Mouse (Mus musculus): ENCODE results near the gene Ext2. TPM values are rescaled to one million over a fixed set of nuclear protein-coding genes. Genes with fewer than 3 reads are reported as not detected.

Ext2 gene
- total and polyA plus RNA-seq, 2 experiments from 2014 or later = 34.9 to 70.3 TPM

DNA sequence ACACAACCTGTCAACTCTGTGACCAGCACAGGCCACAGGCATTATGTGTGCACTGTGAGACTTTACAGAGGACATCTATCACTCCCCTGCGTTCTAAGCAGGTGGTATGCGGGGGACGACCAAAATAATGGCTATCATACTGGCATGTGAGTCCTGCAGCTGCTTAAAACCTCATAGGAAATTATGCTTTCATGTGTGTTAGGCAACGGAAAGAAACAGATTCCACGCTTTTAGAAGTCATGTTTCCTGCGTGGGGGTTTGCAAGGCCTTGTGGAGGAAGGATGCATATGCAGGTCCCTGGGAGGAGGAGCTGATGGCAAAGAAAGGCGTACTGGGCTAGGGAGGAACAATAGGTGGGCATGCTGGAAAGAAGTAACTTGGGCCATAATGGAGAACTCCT lies 63.2 kb downstream of the Ext2 start:
- no peak overlapping the region for H3K9ac ChIP-seq (replicated peaks; ENCODE audit: low read length)
- no peak overlapping the region for H3K27ac ChIP-seq
- no peak for TF ChIP-seq CTCF (IDR thresholded peaks at IDR 0.05; ENCODE audit: low read depth)
- H3K36me3 ChIP-seq (ENCODE audit: insufficient read depth, low read length) = peaks cover 15% of the 10 kb centered on the region; the same call in 1 of the 2 replicates
- no peaks in the 10 kb centered on the region for H3K4me1 ChIP-seq (ENCODE audit: insufficient read depth, low read length)
- no peaks in the 10 kb centered on the region for H3K9me3 ChIP-seq (ENCODE audit: low read length)
- ATAC-seq = no peak
- whole genome bisulfite sequencing = 46% methylated on average over 7 of the region's 7 CpGs
- no peak overlapping the region for H3K4me3 ChIP-seq (ENCODE audit: low read length)
- H3K27me3 ChIP-seq (ENCODE audit: insufficient read depth, low read length) = no peaks in the 10 kb centered on the region
- DNase-seq (ENCODE audit: low spot score) = no peak
- no peak overlapping the region for H3K4me2 ChIP-seq (ENCODE audit: low read depth, low read length)

DNA sequence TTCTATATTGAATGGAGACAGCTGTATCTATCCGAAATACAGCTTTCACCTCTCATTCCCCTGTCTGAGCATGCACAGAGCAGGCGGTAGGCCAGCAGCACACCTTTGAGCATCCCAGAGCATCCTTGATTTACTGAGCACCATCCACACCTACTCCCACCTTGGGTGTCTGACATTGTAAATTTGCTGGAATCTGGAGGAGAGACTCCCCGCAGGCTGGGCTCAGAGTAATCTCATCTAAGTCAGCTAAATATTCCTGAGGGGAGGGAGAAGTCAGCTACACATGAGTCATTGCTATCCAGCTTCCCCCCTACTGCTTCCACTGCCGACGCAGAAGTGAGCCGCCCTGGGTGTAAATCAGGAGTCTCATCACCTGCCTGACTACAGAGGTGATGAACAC lies 64.1 kb downstream of the Ext2 start:
- no peaks in the 10 kb centered on the region for H3K9me3 ChIP-seq (ENCODE audit: low read length)
- no peak for ATAC-seq
- no peaks in the 10 kb centered on the region for H3K4me1 ChIP-seq (ENCODE audit: insufficient read depth, low read length)
- no peak for TF ChIP-seq CTCF (IDR thresholded peaks at IDR 0.05; ENCODE audit: low read depth)
- no peak overlapping the region for H3K4me3 ChIP-seq (ENCODE audit: low read length)
- WGBS = 67% methylated on average over 6 of the region's 6 CpGs
- H3K36me3 ChIP-seq (ENCODE audit: insufficient read depth, low read length) = peaks cover 15% of the 10 kb centered on the region; the same call in 1 of the 2 replicates
- no peak overlapping the region for H3K27ac ChIP-seq
- H3K9ac ChIP-seq (replicated peaks; ENCODE audit: low read length) = no peak overlapping the region
- H3K27me3 ChIP-seq (ENCODE audit: insufficient read depth, low read length) = no peaks in the 10 kb centered on the region
- H3K4me2 ChIP-seq (ENCODE audit: low read depth, low read length) = no peak overlapping the region
- DNase-seq (ENCODE audit: low spot score) = no peak

GRCm38 (mm10) chr2:93754366-93754765 lies 68.0 kb downstream of the Ext2 start:
- H3K4me1 ChIP-seq (ENCODE audit: insufficient read depth, low read length) = no peaks in the 10 kb centered on the region
- 64% methylated on average over 2 of the region's 2 CpGs for WGBS
- H3K36me3 ChIP-seq (ENCODE audit: insufficient read depth, low read length) = no peaks in the 10 kb centered on the region
- no peak overlapping the region for H3K4me3 ChIP-seq (ENCODE audit: low read length)
- H3K27me3 ChIP-seq (ENCODE audit: insufficient read depth, low read length) = no peaks in the 10 kb centered on the region
- no peak for ATAC-seq
- no peak overlapping the region for H3K9ac ChIP-seq (replicated peaks; ENCODE audit: low read length)
- H3K9me3 ChIP-seq (ENCODE audit: low read length) = no peaks in the 10 kb centered on the region
- no peak overlapping the region for H3K4me2 ChIP-seq (ENCODE audit: low read depth, low read length)
- TF ChIP-seq CTCF (IDR thresholded peaks at IDR 0.05; ENCODE audit: low read depth) = no peak
- DNase-seq (ENCODE audit: low spot score) = no peak
- H3K27ac ChIP-seq = no peak overlapping the region

GRCm38 (mm10) chr2:93753147-93753758 lies 69.1 kb downstream of the Ext2 start:
- Histone ChIP-seq H3K9me3 (ENCODE audit: low read length) (no peaks in the 10 kb centered on the region), H3K4me2 (ENCODE audit: low read depth, low read length) (no peak overlapping the region), H3K27ac (no peak overlapping the region), H3K9ac (replicated peaks; ENCODE audit: low read length) (no peak overlapping the region), H3K27me3 (ENCODE audit: insufficient read depth, low read length) (no peaks in the 10 kb centered on the region), H3K36me3 (ENCODE audit: insufficient read depth, low read length) (no peaks in the 10 kb centered on the region), H3K4me3 (ENCODE audit: low read length) (no peak overlapping the region), H3K4me1 (ENCODE audit: insufficient read depth, low read length) (no peaks in the 10 kb centered on the region)
- DNase-seq (ENCODE audit: low spot score) = no peak
- WGBS = 64% methylated on average over 6 of the region's 6 CpGs
- no peak for TF ChIP-seq CTCF (IDR thresholded peaks at IDR 0.05; ENCODE audit: low read depth)
- ATAC-seq = no peak

- DNase-seq (ENCODE audit: low spot score) = no peak
- Histone ChIP-seq H3K27ac (no peak overlapping the region), H3K4me3 (ENCODE audit: low read length) (no peak overlapping the region), H3K27me3 (ENCODE audit: insufficient read depth, low read length) (no peaks in the 10 kb centered on the region), H3K4me1 (ENCODE audit: insufficient read depth, low read length) (peaks cover 5% of the 10 kb centered on the region; the same call in 1 of the 2 replicates), H3K9ac (replicated peaks; ENCODE audit: low read length) (no peak overlapping the region), H3K36me3 (ENCODE audit: insufficient read depth, low read length) (no peaks in the 10 kb centered on the region), H3K9me3 (ENCODE audit: low read length) (no peaks in the 10 kb centered on the region), H3K4me2 (ENCODE audit: low read depth, low read length) (no peak overlapping the region)
- no peak for TF ChIP-seq CTCF (IDR thresholded peaks at IDR 0.05; ENCODE audit: low read depth)
- 67% methylated on average over 4 of the region's 4 CpGs for WGBS
- ATAC-seq = no peak
Observed at GRCm38 (mm10) chr2:93749709-93750108, 72.7 kb downstream of the Ext2 start.

DNA sequence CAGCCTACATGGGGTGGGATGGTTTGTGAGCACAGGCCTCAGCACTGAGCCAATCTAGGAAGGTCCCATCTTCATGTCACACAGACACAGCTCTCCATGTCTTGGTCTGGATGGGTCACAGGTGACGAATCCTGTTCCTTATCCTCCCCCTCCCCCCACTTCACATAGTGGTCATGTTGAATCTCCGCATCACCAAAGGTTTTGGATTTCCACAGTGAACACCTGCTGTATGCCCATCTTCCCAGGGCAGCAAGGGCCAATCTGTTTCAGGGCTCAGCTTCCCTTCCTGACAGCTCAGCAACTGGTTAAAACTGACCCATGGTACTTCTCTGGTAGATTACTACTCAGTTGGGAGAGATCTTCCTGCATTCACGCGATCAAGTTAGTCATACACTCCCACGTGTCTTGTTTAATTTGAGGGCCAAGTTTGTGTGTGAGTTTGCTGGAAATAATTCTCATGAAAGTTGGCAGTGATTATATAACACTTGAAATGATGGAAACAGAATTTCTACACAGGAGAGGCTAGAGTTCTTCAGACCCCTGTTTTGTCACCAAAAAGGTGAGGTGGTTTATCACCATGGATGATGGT lies 74.7 kb downstream of the Ext2 start:
- Histone ChIP-seq H3K36me3 (ENCODE audit: insufficient read depth, low read length) (no peaks in the 10 kb centered on the region), H3K4me1 (ENCODE audit: insufficient read depth, low read length) (peaks cover 11% of the 10 kb centered on the region; the same call in 1 of the 2 replicates), H3K27ac (no peak overlapping the region), H3K4me3 (ENCODE audit: low read length) (no peak overlapping the region), H3K9me3 (ENCODE audit: low read length) (no peaks in the 10 kb centered on the region), H3K27me3 (ENCODE audit: insufficient read depth, low read length) (no peaks in the 10 kb centered on the region), H3K9ac (replicated peaks; ENCODE audit: low read length) (no peak overlapping the region), H3K4me2 (ENCODE audit: low read depth, low read length) (no peak overlapping the region)
- no peak for ATAC-seq
- 91% methylated on average over 5 of the region's 5 CpGs for WGBS
- no peak for DNase-seq (ENCODE audit: low spot score)
- TF ChIP-seq CTCF (IDR thresholded peaks at IDR 0.05; ENCODE audit: low read depth) = no peak

DNA sequence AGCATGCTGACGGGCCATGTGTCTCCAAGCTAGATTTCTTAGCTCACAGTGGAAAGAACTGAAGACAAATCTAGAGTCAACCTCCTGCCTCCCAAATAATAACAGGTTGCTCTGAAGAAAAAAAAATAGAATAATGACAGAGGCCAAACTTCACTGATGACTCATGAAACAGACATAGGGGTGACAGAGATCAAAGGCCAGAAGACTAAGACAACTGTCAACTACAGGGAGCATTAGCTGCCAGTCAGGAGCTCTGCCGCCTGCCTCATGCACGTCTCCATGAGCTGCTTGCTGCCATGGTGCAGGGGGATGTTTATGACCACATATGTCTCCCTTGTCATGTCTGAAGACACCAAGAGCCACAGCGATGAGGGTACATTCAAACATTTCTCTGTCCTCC lies 75.7 kb downstream of the Ext2 start:
- Histone ChIP-seq H3K27me3 (ENCODE audit: insufficient read depth, low read length) (no peaks in the 10 kb centered on the region), H3K4me1 (ENCODE audit: insufficient read depth, low read length) (peaks cover 11% of the 10 kb centered on the region; the same call in 1 of the 2 replicates), H3K4me2 (ENCODE audit: low read depth, low read length) (no peak overlapping the region), H3K27ac (no peak overlapping the region), H3K9ac (replicated peaks; ENCODE audit: low read length) (no peak overlapping the region), H3K9me3 (ENCODE audit: low read length) (no peaks in the 10 kb centered on the region), H3K4me3 (ENCODE audit: low read length) (no peak overlapping the region), H3K36me3 (ENCODE audit: insufficient read depth, low read length) (no peaks in the 10 kb centered on the region)
- ATAC-seq (no peak), DNase-seq (ENCODE audit: low spot score) (no peak)
- WGBS = 81% methylated on average over 4 of the region's 4 CpGs
- TF ChIP-seq CTCF (IDR thresholded peaks at IDR 0.05; ENCODE audit: low read depth) = no peak

Data from hindbrain, postnatal 0 days (tissue).